Mouse (Mus musculus) heart, adult 2 months (tissue): ENCODE results near the gene Dnaic1.

Source experiments
- CTCF ChIP-seq: fragments of 200-600 bp; IDR thresholded peaks from 2 replicates; pipeline ENCODE4 v1.8.1; 2022; ENCODE audit warnings: antibody characterized with exemption, mild to moderate bottlenecking, moderate library complexity
- EP300 ChIP-seq: fragments of 200-500 bp; IDR thresholded peaks from 2 replicates; pipeline ENCODE4 v1.6.1; 2011; ENCODE audit warnings: low read depth, low read length, control low read depth; ENCODE audit not compliant: insufficient read depth
- POLR2A ChIP-seq: fragments of 200-500 bp; IDR thresholded peaks from 2 replicates; pipeline ENCODE4 v1.6.1; 2011; ENCODE audit warnings: mild to moderate bottlenecking, low read depth, low read length, control low read depth; ENCODE audit not compliant: insufficient read depth

GRCm38 (mm10) chr4:41671500-41671899 is 101.9 kb downstream of the Dnaic1 start:
- TF ChIP-seq EP300 (no peak), CTCF (no peak), POLR2A (no peak)
